Mouse (Mus musculus): ENCODE data around the gene Ankrd1.

The Ankrd1 gene

DNA sequence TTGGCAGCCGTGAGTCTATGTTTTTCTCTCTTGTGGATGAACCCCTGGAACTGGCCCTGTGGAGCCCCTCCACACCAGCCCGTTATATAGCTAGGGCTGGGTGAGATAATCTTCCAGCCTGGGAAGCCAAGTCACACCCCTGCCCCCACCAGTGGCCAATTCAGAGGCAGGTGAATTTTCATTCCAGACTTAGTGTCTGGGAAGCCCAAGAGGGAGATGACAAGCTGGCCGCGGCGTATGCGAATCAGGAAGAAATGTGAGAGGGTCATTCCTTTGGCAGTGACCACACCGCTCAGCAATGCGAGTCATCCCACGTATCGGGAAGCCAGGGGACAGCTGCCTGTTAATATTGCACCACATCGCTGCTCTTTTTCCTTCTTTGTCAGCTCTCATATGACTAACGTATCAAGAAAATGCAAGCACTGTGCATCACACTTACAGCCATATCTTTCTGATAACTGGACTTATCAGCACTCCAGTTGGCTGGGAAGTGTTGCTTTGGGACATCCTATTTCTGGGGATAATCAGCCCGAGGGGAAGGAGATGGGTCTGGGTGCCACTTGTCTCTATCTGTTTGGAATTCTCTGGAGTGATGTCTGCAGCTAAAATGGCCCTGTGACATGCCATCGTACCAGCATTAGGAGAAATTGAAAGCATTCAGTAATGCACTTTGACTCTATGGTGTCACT lies at the start of gene Ankrd1:
Ankrd1 (minus strand) TSS at position 317 of the 689 bp plus-strand sequence.
- no peak for DNase-seq (ENCODE audit: extremely low spot score)

DNA sequence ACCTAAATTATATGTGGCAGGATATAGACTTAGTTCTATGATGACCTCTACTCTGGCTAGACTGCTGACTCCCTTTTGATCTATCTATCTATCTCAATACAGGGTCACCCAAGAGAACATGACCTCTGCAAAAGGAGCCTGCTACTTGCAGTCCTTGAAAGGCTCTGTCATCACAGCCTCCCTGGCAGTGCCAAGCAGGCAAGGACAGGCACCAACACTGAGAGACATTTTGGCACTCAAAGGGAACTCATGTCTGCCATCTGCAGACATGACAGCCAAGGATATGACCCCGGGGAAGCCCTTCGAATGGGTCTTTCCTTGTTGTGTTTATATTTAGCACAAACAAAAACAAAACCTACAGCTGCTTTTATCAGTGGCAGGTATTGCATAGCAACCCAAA lies 49.2 kb upstream of the Ankrd1 start:
- DNase-seq (ENCODE audit: extremely low spot score) = no peak

DNA sequence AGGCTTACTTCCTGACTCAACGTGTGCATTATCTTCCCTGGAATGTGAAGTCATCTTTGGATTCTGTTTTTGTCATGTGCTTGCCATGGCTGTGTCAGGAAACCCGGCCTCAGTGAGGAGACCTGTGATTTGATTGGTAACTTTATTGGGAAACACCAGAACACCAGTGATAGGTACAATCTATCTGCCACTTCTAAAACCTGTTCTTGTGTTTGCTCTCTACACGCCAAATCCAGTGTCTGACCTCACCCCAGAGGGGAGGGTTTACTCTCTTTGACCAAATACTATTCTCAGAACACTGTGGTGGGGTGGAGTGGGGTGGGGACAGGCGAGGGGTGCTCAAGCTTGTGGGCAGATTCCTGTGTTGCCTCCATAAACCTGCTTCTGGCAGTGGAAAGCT lies 48.2 kb upstream of the Ankrd1 start:
- no peak for DNase-seq (ENCODE audit: extremely low spot score)

DNA sequence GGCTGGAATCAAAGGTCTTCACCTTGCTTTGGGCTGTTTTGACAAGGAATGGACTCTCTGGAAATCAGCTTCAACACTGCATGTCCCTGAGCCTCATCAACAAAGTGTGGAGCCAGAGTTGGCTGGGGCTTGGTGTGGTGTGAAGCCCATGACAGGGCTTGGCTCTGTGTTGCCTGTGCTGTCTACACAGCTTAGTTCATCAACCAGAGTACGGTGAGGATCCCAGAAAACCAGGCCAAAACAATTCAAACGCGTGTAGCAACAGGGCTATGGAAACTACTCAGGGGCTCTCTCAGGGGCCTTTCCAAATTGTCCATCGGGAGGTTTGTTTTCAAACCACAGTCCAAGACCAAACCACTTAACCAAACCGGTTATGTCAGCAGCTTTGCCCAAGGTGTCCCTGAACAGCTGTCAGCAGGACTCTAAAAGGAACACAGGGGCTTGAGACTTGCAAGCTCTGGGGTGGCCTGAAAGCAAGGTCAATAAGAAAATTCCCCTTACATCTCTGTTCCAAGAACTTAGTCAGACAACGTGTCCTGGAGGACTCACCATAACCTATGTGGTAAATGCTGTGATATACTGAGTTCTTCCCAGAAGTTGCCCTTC lies 47.5 kb upstream of the Ankrd1 start:
- DNase-seq (ENCODE audit: extremely low spot score) = no peak

DNA sequence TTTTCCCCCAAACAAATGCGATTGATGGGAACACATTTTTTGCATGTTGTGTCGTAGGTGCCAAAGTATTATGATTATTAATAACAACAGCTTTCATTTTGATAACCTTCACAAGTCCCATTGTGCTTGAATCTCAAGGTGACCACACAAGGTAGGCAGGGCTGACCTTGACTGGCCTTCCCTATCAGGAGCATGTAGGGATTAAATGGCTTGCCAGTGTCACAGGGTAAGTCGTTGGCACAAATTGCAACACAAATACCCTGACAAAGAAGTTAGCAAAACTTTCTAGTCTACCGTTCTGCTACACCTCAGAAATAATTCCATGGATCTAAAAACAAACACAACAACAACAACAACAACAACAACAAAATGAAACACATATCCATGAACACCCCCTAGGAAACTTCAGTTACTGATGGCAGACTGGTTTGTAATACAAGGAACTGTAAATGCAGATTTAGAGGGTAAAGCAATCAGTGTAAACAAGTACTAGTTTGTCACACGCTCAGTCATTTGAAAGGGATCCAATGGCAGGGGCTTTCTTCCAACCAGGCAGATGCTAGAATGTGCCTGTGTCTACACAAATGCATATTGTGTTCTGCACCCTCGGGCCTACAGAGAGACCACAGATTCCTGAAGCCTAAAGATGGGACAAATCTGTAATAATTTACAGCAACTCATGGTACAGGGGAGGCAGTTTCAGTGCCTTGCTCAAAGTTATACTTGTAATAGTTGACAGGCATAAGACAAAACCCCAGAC lies 46.7 kb upstream of the Ankrd1 start:
- no peak for DNase-seq (ENCODE audit: extremely low spot score)

DNA sequence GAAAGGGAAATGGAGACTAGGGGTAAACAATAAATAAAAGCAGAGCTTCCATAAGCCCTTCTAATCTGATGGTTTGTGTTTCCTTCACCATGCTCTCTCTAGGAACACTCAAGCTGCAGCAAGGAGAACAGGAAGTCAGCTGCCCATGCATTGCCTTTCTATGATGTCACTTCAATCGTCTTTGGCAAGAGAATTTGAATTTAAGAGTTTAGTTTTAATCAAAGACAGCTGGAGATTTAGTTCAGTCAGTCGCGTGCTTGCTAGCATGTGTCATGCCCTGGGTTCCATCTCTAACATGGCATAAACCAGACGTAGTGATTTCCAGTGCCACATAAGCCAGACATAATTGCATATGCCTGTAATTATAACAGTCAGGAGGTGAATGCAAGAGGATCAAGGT lies 45.5 kb upstream of the Ankrd1 start:
- DNase-seq (ENCODE audit: extremely low spot score) = no peak

DNA sequence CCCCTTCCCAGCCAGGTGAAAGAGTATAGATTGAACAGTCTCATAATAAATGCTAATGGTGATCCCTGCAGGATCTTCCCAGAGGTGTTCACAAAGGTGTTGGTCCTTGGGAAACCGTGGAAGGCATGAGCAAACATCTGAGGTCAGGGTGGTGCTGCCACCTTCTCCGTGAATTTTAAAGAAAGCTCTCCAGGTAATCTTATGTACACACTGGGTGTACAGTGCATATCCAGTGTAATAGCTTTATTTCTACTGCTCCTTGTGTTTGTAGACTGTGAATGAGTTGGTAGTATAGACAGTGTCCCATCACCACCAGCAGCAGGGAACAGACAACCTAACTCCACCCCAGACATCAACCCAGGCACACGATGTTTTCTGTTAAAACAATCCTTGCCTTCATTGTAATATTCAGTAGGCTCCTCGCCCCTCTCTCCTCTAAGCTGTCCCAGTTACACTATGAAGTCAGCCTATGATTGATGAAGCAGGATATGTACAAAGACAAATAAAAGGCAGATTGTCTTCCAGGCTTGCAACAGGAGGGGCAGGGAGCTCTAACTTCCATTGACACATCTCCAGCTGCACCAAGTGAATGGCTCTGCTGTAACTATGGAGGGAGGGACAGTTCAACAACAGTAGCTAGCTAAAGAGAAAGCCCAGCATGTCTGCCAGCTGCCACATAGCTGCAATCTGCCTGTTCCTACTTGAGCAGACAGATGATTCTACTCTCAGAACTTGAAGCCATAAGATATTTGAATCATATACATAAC lies 30.5 kb upstream of the Ankrd1 start:
- DNase-seq (ENCODE audit: extremely low spot score) = no peak

DNA sequence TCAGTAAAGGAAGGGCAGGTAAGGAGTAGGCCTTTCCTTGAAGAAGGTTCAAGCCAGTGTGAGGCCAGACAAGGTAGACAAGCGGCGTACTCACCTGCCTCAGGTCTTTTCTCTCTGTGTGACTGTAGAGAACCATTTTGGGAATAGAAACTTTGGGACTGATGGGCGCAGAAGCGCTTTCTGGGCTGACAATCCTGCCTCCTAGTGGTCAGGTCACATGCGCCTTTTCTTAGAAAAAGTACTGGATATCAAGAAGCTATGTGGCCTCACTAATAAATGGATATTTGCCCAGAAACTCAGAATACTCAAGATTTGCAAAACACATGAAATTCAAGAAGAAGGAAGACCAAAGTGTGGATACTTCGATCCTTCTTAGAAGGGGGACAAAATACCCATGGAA lies 28.7 kb upstream of the Ankrd1 start:
- DNase-seq (ENCODE audit: extremely low spot score) = no peak

DNA sequence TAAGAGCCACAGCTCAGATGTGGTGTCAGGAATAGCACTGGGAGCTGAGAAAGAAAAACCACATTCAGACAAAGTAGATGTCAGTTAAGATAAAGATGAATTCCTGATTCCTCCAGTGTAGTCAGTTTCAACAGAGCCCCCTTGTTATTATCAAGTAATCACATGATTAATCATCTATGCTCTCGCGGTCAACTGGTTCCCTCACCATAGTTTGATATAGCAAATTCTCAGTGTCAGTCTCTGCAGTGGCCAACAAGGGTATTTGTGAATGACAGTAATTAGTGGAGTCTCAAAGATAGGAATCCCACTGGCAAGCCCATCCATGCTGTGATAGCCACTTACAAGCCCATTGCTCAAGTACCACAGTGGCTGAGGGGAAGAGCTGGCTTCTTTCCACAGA lies 23.7 kb upstream of the Ankrd1 start:
- no peak for DNase-seq (ENCODE audit: extremely low spot score)

DNA sequence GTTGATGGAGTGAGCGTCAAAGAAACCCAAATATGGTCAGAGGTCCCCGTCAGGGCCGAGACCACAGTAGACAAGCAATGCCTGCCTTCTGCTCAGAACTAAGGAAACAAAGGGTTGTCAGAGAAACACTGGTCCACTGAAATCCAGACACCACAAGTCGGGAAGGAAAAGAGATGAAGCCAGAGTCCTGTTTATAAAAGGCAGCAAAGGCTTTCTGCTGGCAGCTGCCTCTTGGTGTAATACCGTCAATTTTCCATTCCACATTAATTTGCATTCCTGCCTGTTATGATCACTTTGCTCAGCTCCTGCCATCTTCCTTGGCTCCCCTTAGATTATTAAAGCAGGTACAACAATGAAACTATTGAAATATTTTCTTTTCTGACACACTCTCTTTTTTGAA lies 13.8 kb upstream of the Ankrd1 start:
- DNase-seq (ENCODE audit: extremely low spot score) = no peak

DNA sequence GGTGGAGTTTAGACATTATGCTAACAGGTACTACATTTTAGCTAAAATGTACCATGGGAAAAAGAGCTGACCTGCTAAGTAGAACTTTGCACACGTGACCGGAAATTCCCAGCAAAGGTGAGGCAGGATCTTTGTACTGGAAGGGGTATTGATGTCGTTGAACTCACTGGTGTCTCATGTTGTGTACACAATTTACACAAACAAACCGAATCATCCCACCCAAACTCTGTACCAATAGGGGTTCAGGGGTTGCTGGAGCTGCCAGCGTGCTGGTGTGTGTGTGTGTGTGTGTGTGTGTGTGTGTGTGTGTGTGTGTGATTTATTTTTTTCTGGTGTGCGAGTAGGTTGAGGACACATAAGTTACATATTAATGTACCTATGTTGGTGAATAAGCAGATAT lies 13.2 kb upstream of the Ankrd1 start:
- DNase-seq (ENCODE audit: extremely low spot score) = no peak

DNA sequence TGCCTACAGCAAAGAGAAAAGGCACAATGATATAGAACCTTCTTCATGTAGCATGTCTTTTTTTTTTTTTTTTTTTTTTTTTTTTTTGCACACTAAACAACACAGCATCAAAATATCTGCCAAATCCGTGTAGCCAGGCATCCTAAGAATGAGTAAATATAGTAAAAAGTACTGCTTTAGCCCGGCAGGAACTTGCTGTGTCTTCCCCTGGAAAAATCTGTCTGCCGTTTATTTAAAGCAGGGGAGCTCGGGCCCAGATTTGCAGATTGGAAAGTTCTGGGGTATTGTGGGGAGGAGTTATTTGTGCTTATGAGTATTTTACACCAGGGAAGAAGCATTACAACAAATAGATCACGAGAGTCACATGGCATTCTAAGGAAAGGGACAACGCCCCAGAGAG lies 12.1 kb upstream of the Ankrd1 start:
- DNase-seq (ENCODE audit: extremely low spot score) = no peak

DNA sequence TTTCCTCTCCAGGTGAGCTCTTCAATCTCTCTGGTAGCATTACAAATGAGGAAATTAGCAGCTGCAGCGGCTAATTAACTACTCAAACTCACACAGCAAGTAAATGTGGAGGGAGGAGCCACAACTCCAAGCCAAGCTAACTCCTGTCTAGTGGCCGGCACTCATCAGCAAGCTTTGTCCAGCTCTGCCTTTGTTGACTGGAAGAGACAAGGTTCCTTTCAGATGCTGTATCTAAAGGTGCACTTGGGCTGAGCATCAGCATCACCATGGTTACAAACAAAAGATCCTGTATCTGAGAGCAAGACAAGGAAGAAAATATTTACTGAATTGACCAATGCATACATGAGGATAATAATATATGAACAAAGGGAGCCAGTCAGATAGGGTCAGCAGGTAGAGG lies 10.3 kb upstream of the Ankrd1 start:
- no peak for DNase-seq (ENCODE audit: extremely low spot score)

DNA sequence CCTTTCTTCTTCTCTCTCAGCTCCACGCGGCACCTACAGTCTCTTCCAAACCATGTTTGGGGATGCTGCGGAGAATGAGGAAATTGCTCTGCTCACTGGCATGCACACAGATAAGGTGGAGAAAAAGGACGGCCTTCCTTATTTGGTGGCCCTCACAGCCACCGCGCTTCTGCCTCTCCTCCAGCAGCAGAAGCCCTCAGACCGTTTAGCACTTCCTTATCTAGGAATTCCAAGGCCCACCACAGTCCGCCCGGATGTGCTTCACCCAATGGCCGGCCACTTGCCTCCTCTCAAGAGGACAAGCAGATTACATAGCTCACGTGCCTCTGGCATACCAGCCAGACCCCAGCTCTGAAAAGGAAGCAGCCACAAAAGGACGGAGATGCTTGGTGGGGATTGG lies 9.7 kb upstream of the Ankrd1 start:
- peak; percentile 16 for DNase-seq (ENCODE audit: extremely low spot score)

DNA sequence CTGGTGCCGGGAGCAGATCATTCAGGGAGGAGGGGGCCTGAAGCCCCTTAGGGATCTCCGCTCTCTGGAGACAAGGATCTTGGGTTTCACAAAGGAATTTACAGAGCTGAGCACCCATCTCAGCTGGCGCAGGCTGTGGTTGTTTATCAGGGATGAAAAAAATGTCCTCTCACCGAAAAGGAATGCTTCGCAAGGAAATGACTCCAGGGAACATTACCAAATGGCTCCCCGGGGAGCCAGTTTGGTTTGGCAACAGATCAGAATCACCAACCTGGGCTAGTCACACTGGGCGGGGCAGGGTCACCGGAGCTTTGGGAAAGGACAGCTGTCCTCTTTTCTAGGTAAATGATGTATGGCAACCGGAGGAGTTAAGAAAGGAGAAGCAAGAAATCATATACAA lies 9.3 kb upstream of the Ankrd1 start:
- DNase-seq (ENCODE audit: extremely low spot score) = no peak

DNA sequence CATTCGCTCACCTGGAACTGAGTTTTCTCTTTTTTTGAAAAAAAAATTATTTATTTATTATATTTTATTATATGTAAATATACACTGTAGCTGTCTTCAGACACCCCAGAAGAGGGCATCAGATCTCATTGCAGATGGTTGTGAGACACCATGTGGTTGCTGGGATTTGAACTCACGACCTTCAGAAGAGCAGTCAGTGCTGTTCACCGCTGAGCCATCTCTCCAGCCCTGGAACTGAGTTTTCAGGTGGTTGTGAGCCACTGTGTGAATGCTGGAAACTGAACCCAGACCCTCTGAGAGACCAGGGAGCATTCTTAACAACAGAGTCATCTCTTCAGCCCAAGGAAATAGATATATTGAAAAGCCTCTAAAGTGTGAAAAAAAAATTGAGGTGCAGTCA lies 8.5 kb upstream of the Ankrd1 start:
- DNase-seq (ENCODE audit: extremely low spot score) = no peak

DNA sequence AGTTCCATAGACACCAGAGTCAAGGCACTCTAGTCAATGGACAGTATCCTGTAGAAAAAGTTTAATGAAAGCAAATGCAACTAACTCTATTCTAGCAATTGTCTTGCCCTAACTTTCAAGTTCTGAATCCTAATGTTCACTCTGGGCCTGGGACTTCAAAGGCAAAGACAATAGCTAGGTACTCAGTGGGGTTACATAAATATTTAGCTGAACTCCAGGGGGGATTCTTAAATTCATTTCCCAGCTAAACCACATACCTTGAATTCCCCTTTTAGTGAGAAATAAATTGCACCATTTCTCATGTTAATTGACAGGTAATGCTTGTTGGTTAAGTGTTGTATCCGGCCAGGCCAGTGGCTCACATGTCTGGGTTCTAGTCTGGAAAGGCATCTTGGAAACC lies 4.3 kb upstream of the Ankrd1 start:
- DNase-seq (ENCODE audit: extremely low spot score) = no peak

DNA sequence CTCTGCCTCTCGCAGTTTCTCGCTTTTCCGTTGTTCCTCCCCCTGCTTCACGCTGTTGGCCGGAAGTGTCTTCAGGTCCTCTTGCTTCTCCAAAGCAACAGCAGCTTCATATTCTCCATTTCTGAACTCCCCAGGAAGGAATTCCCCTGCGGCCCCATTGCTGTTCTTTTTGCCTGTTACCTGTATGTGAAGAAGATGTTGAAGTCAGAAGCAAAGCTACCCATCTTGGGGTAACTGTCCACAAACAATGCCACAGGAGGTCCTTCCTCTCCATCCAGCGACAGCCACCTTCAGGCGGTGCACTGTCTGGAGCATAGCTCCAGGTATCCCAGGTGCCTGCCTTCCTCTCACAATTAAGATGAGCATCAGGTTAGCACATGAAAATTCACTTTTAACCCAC lies 680 bp downstream of the Ankrd1 start:
- DNase-seq (ENCODE audit: extremely low spot score) = no peak

DNA sequence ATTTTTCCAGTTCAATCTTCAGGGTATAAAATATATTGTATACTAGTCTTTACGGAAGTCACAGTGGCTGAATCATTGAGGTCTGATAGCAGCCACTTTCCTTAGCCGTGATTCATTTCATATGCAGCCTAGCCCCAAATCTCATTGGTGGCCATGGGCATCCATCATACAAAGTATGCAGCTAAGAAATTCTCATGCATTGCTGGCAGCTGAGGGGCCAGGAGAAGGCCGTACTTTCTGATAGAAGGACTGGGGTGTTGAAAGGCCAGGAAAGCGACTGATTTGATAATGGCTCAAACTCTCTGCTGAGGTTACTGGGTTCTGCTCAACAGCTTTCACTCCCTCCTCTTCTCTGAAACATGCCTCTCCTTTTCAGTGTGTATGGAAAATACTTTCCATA lies 3.7 kb downstream of the Ankrd1 start:
- no peak for DNase-seq (ENCODE audit: extremely low spot score)

DNA sequence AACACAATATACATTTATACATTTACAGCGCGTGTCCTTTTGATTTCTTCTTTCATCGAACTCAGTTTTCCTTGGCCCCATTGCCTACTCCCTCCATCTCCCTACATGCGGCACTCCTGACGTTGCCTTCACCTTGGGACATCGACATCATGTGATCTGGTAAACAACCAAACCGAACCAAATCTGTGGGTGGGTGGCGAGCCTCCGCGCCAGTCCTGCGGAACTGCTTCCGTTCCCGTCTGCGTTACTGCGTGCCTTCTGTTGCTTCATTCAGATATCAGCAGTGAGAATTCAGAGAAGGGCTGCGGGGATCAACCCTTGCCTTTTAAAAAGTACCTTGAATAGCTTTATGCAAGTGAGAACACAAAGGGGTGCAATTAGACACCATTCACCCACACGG lies 7.9 kb downstream of the Ankrd1 start:
- peak; percentile 10 for DNase-seq (ENCODE audit: extremely low spot score)

DNA sequence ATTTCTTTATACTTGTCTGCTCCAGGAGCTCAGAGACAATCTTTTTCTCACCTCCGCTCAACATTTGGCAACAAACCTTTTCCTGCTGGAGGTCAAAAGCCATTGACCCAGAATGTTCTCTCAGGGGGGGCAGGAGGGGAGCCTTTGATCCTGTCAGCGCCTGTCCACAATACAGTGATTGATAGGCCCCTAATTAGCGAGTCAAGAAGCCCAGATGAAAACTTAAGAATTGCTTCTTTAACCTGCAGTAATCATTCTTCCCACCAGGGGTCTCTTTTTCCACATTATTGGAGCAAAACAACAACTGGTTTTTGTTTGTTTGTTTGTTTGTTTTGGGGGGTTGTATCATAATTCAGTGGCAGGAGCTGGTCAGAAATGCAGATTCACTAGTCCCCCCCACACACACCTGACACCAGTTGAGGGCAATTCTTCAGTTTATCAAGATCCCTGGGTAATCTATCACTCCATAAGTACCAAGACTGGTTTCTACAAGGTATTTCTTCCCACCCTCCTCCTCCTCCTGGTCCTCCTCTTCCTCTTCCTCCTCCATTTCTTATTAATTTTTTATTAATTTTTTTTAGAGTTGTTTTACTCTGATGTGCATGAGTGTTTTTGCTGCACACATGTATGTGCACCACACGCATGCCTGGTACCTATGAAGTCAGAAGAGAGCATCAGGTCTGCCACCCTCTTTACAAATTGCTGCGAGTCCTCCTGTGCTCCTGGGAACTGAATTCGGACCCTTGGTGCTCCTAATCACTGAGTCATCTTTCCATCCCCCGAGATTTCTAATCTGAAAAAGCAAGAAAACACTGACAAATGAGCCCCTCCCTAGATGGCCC lies 8.6 kb downstream of the Ankrd1 start:
- DNase-seq (ENCODE audit: extremely low spot score) = peak; percentile 84

DNA sequence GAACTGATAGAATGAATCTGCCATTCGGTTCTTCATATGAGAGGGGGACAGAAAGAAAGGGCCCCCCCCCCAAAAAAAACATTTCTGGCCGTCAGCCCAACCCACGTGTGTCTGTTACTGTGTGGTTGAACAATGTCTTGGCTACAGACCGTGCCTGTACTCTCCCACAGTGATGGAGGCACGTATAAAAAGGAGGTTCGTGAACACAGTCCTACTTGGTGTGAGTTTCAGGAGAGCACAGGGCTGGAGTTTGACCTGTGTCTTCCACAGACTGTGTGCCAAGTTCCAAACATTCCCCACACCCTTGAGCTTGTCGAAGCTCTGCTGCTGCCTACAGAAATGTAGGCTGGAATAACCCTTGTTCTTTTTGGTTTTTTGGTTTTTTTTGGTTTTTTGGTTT lies 9.4 kb downstream of the Ankrd1 start:
- DNase-seq (ENCODE audit: extremely low spot score) = peak; percentile 8

All from embryo, embryonic 9.5 days (tissue).